Mouse (Mus musculus) naive thymus-derived CD4-positive, alpha-beta T cell, adult 2 months (primary cell): ENCODE measurements around the gene Fam83f.

Experiments
- DNase-seq: peaks from one replicate; pipeline ENCODE4 v3.0.0-alpha.2; 2011; ENCODE audit warnings: low read depth

The Fam83f gene

GRCm38 (mm10) chr15:80671295-80672252 is at the start of gene Fam83f:
Fam83f (plus strand) TSS chr15:80671847.
- DNase-seq, result peak; percentile 20

- DNase-seq, result no peak
Measured at GRCm38 (mm10) chr15:80623171-80623837, 48.3 kb upstream of the Fam83f start.

GRCm38 (mm10) chr15:80626472-80626871 is 45.2 kb upstream of the Fam83f start:
- no peak for DNase-seq

GRCm38 (mm10) chr15:80630147-80630546 is 41.5 kb upstream of the Fam83f start:
- DNase-seq, result no peak

GRCm38 (mm10) chr15:80630711-80631110 is 40.9 kb upstream of the Fam83f start:
- no peak for DNase-seq

GRCm38 (mm10) chr15:80631311-80631710 is 40.3 kb upstream of the Fam83f start:
- peak; percentile 55 for DNase-seq

GRCm38 (mm10) chr15:80632280-80632893 is 39.3 kb upstream of the Fam83f start:
- no peak for DNase-seq

GRCm38 (mm10) chr15:80634391-80635193 is 37.1 kb upstream of the Fam83f start:
- peak; percentile 80 for DNase-seq

GRCm38 (mm10) chr15:80636757-80637372 is 34.8 kb upstream of the Fam83f start:
- no peak for DNase-seq

- DNase-seq, result no peak
Measured at GRCm38 (mm10) chr15:80639071-80639702, 32.5 kb upstream of the Fam83f start.

GRCm38 (mm10) chr15:80639874-80640273 is 31.8 kb upstream of the Fam83f start:
- DNase-seq, result no peak

- DNase-seq, result no peak
Measured at GRCm38 (mm10) chr15:80641702-80642435, 29.8 kb upstream of the Fam83f start.

- no peak for DNase-seq
Measured at GRCm38 (mm10) chr15:80645006-80645797, 26.4 kb upstream of the Fam83f start.

- no peak for DNase-seq
Measured at GRCm38 (mm10) chr15:80648977-80649606, 22.6 kb upstream of the Fam83f start.

GRCm38 (mm10) chr15:80650412-80650811 is 21.2 kb upstream of the Fam83f start:
- DNase-seq, result no peak

GRCm38 (mm10) chr15:80653865-80654264 is 17.8 kb upstream of the Fam83f start:
- DNase-seq, result no peak

GRCm38 (mm10) chr15:80658815-80659471 is 12.7 kb upstream of the Fam83f start:
- DNase-seq, result no peak

GRCm38 (mm10) chr15:80660963-80661362 is 10.7 kb upstream of the Fam83f start:
- DNase-seq, result no peak
